Mouse (Mus musculus) liver, embryonic 11.5 days (tissue): Measurements from ENCODE around the gene Cmas. TPM values are rescaled to one million over a fixed set of nuclear protein-coding genes. Genes with fewer than 3 reads are reported as not detected.

ENCODE experiments used
- ATAC-seq: fragments of 200-750 bp; cut with Nextera tagmentation; replicated peaks from 2 replicates; pipeline ENCODE4 v1.8.0; 2017; ENCODE audit warnings: moderate number of reproducible peaks, mild to moderate bottlenecking, moderate TSS enrichment, moderate library complexity; ENCODE audit not compliant: low FRiP score
- DNase-seq: peaks from one replicate; pipeline ENCODE4 v3.0.0-alpha.2; 2017; ENCODE audit warnings: low spot score
- H3K27ac ChIP-seq: fragments of 300-500 bp; sonication (generic); 2 replicates; pipeline ENCODE4 v1.5.1; 2014; ENCODE audit warnings: mild to moderate bottlenecking, low read depth, low read length, control low read depth
- H3K27me3 ChIP-seq: fragments of 300-500 bp; sonication (generic); replicated peaks from 2 replicates; pipeline ENCODE4 v1.6.1; 2014; ENCODE audit warnings: low read length, mixed read lengths; ENCODE audit not compliant: control insufficient read depth, insufficient read depth
- H3K36me3 ChIP-seq: fragments of 300-500 bp; sonication (generic); 2 replicates; pipeline ENCODE4 v1.6.1; 2014; ENCODE audit warnings: mild to moderate bottlenecking, low read length, moderate library complexity, mixed read lengths; ENCODE audit not compliant: control insufficient read depth, insufficient read depth
- H3K4me1 ChIP-seq: fragments of 300-500 bp; sonication (generic); replicated peaks from 2 replicates; pipeline ENCODE4 v1.6.1; 2014; ENCODE audit warnings: low read length, mixed read lengths; ENCODE audit not compliant: control insufficient read depth, insufficient read depth
- H3K4me2 ChIP-seq: fragments of 300-500 bp; sonication (generic); 2 replicates; pipeline ENCODE4 v1.6.1; 2014; ENCODE audit warnings: mild to moderate bottlenecking, control low read depth, moderate library complexity
- H3K4me3 ChIP-seq: fragments of 300-500 bp; sonication (generic); 2 replicates; pipeline ENCODE4 v1.5.1; 2014; ENCODE audit warnings: low read depth, low read length, control low read depth
- H3K9ac ChIP-seq: fragments of 300-500 bp; sonication (generic); 2 replicates; pipeline ENCODE4 v1.6.1; 2014; ENCODE audit warnings: low read depth, low read length, control low read depth
- H3K9me3 ChIP-seq: fragments of 300-500 bp; sonication (generic); 2 replicates; pipeline ENCODE4 v1.6.1; 2016; ENCODE audit warnings: low read length, inconsistent platforms, mixed read lengths; ENCODE audit not compliant: control insufficient read depth
- WGBS: fragments of 180-500 bp; shearing (Covaris S2); extraction: QIAGEN DNeasy Blood & Tissue Kit; methylation state at CpG from one replicate; pipeline ENCODE4 v1.1.7; 2014; 5-methylcytosine and 5-hydroxymethylcytosine counted together
- polyA plus RNA-seq: library from polyadenylated mRNA; unstranded; fragments of >200 nt; fragmentation: Nextera tagmentation; extraction: Ambion mirVana; gene quantifications from 2 replicates; pipeline ENCODE4 v1.2.1, GENCODE M21; 2014

Gene Cmas
- polyA plus RNA-seq, 1 experiment from 2014 or later, result 93.0 TPM

DNA sequence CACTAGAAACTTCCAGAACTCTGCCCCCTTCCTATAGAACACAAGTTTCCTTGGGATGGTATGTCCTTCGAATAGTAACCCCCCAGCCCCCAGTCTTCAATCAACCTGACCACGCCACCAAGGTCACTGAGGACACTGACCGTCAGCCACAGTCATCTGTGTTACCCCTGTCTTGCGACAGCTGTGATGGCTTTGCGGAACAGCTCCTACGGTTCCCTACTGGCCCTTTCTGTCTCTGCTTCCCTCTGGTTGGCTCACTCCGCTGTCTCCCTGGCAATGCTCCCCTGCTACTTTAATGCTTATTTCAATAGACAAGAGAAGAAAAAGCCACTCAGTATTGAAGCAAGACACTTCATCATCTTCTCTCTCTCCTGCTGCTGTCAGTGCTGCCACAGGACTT lies 37.0 kb downstream of the Cmas start:
- Histone ChIP-seq H3K9me3 (no peaks in the 10 kb centered on the region), H3K9ac (no peak overlapping the region), H3K36me3 (no peaks in the 10 kb centered on the region), H3K4me2 (no peak overlapping the region), H3K27ac (no peak overlapping the region), H3K4me3 (no peak overlapping the region), H3K4me1 (0 out of 2 replicates have a peak, but pooled peaks cover 2% of the 10 kb centered on the region), H3K27me3 (no peaks in the 10 kb centered on the region)
- WGBS, result 58% methylated on average over 7 of the region's 7 CpGs
- DNase-seq (no peak), ATAC-seq (no peak)

DNA sequence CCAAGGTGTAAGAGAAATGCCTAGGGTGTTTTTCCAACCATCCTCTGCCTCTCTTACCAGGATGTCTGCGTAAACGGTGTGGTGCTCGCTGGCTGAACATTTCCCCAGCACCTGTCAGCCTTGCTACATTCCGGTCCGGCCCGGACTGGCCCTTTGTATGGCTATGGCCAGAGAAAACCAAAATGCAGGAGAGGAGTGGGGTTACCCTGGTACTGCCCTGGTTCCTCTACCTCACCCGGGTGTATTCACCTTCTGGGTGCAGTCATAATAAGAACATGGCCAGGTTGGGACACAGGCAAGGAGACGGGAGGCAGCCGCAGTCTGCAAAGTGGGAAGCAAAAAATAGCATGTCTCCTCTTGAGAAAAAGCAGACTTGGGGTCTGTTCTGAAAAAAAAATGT lies 38.6 kb downstream of the Cmas start:
- H3K4me3 ChIP-seq, result no peak overlapping the region

DNA sequence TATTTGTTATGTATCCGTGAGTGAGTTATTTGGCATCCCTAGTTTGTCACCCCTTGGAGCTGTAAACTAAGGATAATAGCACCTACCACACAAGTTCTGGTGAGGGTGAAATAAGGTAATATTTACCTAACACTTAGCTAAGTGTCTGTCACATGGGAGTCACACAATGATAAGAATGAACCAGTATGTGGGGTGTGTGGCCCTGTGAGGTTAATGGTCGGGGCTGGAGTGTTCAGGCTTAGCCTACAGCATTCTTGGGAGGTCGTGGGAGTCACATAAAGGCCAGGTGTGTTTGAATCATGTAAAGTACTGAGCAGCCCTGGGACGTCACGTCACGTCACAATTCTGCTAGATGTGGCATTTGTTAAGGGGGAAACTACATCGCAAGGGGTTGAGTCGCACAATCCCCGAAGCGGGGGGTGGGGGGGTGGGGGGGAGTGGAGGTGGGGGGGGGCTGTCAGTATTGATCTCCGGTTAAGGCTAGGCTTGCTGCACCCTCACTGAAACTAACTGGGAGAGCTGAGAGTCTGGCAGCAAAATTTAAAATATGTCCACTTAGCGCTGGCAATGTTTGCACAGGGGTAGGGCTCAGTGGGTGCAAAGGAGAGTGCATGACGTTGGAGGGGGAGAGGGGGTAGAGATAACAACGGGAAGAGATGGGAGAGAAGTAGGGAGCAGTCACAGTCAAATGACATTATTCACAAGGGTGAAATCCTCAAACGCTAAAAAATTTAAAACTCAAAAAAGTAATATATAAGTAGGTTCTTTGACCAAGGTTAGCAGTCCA lies 39.4 kb downstream of the Cmas start:
- 59% methylated on average over 15 of the region's 15 CpGs for WGBS
- no peaks in the 10 kb centered on the region for H3K36me3 ChIP-seq
- no peak overlapping the region for H3K27ac ChIP-seq
- DNase-seq (no peak), ATAC-seq (no peak; the same call in 1 of the 2 replicates)
- no peak overlapping the region for H3K4me3 ChIP-seq
- H3K27me3 ChIP-seq, result no peaks in the 10 kb centered on the region
- no peak overlapping the region for H3K4me2 ChIP-seq
- 0 out of 2 replicates have a peak, but pooled peaks cover 6% of the 10 kb centered on the region for H3K4me1 ChIP-seq
- no peaks in the 10 kb centered on the region for H3K9me3 ChIP-seq
- H3K9ac ChIP-seq, result no peak overlapping the region

More for the DNA sequence above, 38.6 kb downstream of the Cmas start:
- DNase-seq (no peak), ATAC-seq (no peak)
- 79% methylated on average over 9 of the region's 9 CpGs for WGBS
- Histone ChIP-seq H3K27me3 (no peaks in the 10 kb centered on the region), H3K4me2 (no peak overlapping the region), H3K9ac (no peak overlapping the region), H3K4me1 (0 out of 2 replicates have a peak, but pooled peaks cover 6% of the 10 kb centered on the region), H3K36me3 (no peaks in the 10 kb centered on the region), H3K9me3 (no peaks in the 10 kb centered on the region), H3K27ac (no peak overlapping the region)

DNA sequence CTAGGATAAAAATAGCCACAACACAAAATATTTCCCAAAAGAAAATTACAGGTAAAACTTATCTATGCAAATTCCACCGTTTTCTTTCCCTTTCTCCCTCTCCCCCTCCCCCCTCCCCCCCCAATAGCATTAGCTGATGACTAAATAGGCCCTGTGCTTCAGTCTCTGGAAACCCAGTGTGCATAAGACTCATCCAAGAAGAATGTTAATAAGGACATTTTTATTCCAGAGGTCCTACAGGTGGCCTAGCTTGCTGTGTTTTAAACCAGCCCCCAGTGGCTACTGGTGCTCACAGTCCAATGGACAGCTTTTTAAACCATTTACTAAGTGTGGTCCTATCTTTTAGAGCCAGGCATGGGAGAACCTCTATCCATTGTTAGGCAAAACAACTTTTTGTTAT lies 41.5 kb downstream of the Cmas start:
- H3K36me3 ChIP-seq, result no peaks in the 10 kb centered on the region
- H3K4me1 ChIP-seq, result 0 out of 2 replicates have a peak, but pooled peaks cover 6% of the 10 kb centered on the region
- ATAC-seq (no peak), DNase-seq (no peak)
- H3K4me2 ChIP-seq, result no peak overlapping the region
- 78% methylated on average over 1 of the region's 1 CpGs for WGBS
- no peak overlapping the region for H3K27ac ChIP-seq
- H3K9ac ChIP-seq, result no peak overlapping the region
- no peaks in the 10 kb centered on the region for H3K27me3 ChIP-seq
- no peaks in the 10 kb centered on the region for H3K9me3 ChIP-seq
- no peak overlapping the region for H3K4me3 ChIP-seq

DNA sequence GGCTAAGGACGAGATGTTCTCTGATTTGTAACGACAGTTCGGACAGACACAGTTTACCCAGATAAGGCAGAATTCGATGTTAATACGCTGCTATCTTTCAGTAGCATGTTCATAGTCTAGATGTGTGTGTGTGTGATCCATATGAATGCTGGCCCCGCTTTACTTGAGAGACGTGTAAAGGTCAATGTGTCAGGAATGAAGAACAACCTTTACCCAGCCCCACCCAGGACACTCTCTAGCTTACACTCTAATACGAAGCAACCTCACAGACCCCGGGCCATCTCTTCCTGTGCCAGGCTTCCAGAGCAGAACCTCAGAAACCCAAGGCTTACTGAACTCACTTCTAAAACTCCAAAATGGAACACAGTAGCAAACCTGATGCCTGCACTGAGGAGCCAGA lies 42.4 kb downstream of the Cmas start:
- no peak overlapping the region for H3K9ac ChIP-seq
- WGBS, result 69% methylated on average over 9 of the region's 9 CpGs

DNA sequence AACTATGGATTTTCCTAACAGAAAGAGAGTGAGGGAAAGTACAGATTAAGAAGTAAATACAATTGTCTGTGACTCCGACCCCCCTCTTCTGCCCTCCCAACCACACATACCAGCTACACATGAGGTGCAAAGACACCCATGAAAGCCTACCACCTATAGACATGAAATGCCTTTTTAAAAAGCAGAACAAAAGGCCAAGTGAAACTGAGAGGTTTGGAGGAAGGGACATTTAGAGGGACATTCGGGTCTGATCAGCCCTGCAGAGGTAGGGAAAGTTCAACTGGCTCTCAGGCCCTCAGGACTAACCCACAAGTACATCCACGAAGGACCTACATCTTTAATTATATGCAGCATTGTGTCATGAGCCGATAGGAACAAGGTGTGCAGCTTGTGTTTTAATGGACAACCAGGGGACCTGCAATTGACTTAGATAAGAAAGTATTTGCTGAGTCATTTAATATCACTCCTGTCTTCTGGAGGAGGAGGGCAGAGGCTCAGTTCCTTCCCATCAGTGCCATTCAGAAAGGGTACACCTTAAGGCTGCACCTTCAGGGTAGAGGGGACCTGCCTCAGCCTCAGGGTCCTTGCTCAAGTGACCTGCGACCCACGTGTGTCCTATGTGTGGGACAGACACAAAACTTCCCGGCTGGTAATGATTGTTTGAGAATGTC lies 43.4 kb downstream of the Cmas start:
- no peaks in the 10 kb centered on the region for H3K9me3 ChIP-seq
- H3K27me3 ChIP-seq, result no peaks in the 10 kb centered on the region
- H3K4me2 ChIP-seq, result no peak overlapping the region
- H3K27ac ChIP-seq, result no peak overlapping the region
- WGBS, result 63% methylated on average over 7 of the region's 7 CpGs
- no peak overlapping the region for H3K9ac ChIP-seq
- no peaks in the 10 kb centered on the region for H3K36me3 ChIP-seq
- DNase-seq (no peak), ATAC-seq (no peak; the same call in 1 of the 2 replicates)
- 0 out of 2 replicates have a peak, but pooled peaks cover 4% of the 10 kb centered on the region for H3K4me1 ChIP-seq
- no peak overlapping the region for H3K4me3 ChIP-seq

More for the DNA sequence above, 42.4 kb downstream of the Cmas start:
- Histone ChIP-seq H3K4me3 (no peak overlapping the region), H3K4me2 (no peak overlapping the region), H3K27ac (no peak overlapping the region), H3K27me3 (no peaks in the 10 kb centered on the region), H3K9me3 (no peaks in the 10 kb centered on the region), H3K36me3 (no peaks in the 10 kb centered on the region), H3K4me1 (0 out of 2 replicates have a peak, but pooled peaks cover 4% of the 10 kb centered on the region)
- DNase-seq (no peak), ATAC-seq (no peak)

DNA sequence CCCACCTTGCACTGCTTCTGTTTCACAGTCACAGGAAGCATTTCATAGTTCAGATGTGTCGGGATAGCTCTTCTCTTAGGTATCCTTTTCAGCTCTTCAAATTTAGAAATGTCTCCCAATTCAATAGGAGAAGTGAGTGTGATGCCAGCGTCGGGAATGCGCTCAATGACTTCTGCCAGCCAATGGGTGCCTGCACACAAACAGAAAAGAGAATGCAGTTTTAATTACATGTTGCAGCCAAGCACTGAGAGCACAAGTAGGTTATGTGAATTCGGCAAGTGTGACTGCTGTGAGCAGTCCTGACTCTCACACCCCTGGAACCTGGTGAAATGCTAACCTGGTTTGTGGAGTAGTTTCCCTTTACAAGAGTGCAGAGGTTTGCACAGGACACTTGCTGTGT lies 45.2 kb downstream of the Cmas start:
- Histone ChIP-seq H3K36me3 (no peaks in the 10 kb centered on the region), H3K9ac (no peak overlapping the region), H3K9me3 (no peaks in the 10 kb centered on the region), H3K4me2 (no peak overlapping the region), H3K27me3 (no peaks in the 10 kb centered on the region), H3K27ac (no peak overlapping the region), H3K4me1 (0 out of 2 replicates have a peak, but pooled peaks cover 4% of the 10 kb centered on the region), H3K4me3 (no peak overlapping the region)
- ATAC-seq (no peak), DNase-seq (no peak)
- 85% methylated on average over 5 of the region's 5 CpGs for WGBS

DNA sequence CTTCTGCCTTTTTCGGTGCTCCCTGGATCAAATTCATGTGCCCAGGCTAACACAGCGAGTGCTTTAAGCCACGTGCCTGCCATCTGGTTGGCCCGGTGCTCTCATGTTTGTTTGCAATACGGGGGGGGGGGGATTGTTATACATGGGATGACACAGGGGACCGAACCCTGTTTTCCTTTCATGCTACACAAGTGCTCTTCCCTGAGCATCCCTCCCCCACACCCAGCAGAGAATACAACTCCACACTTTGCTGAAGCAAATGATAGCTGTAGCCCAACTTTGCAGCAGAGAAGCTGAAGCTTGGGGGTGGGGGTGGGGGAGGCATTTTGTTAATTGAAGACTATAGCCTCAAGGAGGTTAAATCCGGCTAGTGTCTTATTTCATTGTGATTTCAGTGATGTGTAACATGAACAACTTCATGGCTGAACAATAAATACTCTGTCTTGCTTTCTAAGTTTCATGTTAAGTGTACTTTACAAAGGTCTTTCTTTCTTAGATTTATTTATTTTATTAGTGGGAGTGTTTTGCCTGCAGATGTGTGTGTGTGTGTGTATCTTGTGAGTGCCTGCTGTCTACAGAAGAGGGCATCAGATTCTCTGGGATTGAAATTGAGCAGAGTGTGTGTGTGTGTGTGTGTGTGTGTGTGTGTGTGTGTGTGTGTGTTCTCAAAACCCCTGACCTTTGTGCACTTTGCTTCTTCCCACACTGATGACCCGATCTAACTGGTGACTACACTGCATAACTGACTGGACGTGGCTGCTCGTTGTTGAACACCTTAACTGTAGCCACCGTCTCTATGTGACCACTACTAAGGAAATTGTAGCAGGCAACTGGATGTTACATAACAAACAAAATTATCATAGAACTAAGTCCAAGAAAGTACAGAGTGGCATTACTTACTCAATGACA lies 46.4 kb downstream of the Cmas start:
- WGBS, result 64% methylated on average over 11 of the region's 11 CpGs
- H3K4me1 ChIP-seq, result 0 out of 2 replicates have a peak, but pooled peaks cover 4% of the 10 kb centered on the region
- no peak overlapping the region for H3K4me2 ChIP-seq
- no peak for ATAC-seq
- H3K9me3 ChIP-seq, result no peaks in the 10 kb centered on the region
- H3K36me3 ChIP-seq, result no peaks in the 10 kb centered on the region
- no peak overlapping the region for H3K27ac ChIP-seq
- H3K27me3 ChIP-seq, result no peaks in the 10 kb centered on the region
- no peak for DNase-seq
- H3K4me3 ChIP-seq, result no peak overlapping the region
- H3K9ac ChIP-seq, result no peak overlapping the region
